Mouse (Mus musculus) MEL (cell line): ENCODE data around the gene Depdc1a. TPM values are rescaled to one million over a fixed set of nuclear protein-coding genes. Genes with fewer than 3 reads are reported as not detected.
A peak's percentile ranks its signal among the peaks of the same experiment; 100 is the strongest.

Experiments used
- DNase-seq: peaks from one replicate; pipeline ENCODE4 v3.0.0; 2011; ENCODE audit warnings: low read depth, low spot score
- H3K27ac ChIP-seq: 2 replicates; pipeline ENCODE4 v1.5.1; 2012; ENCODE audit warnings: low read depth, mild to moderate bottlenecking, control low read depth, low read length, moderate library complexity; ENCODE audit not compliant: control insufficient read depth
- H3K27me3 ChIP-seq, 2 experiments: fragments of 150-350 bp in 1 of 2; sonication (generic) in 1 of 2; 2 replicates each; pipeline ENCODE4 v1.6.1; 2012; ENCODE audit warnings: low read length in 2 of 2, mild to moderate bottlenecking in 2 of 2, improper control_type of control experiment in 1 of 2, moderate library complexity in 1 of 2; ENCODE audit not compliant: insufficient read depth in 2 of 2, control insufficient read depth in 1 of 2
- H3K36me3 ChIP-seq, 2 experiments: 2 replicates each; pipeline ENCODE4 v1.6.1; 2012 to 2014; ENCODE audit warnings: low read length in 2 of 2, improper control_type of control experiment in 1 of 2, inconsistent platforms in 1 of 2, mild to moderate bottlenecking in 1 of 2; ENCODE audit not compliant: insufficient read depth in 2 of 2, control insufficient read depth in 1 of 2
- H3K4me1 ChIP-seq, 2 experiments: fragments of 150-350 bp in 1 of 2; sonication (generic) in 1 of 2; 2 replicates each; pipeline ENCODE4 v1.6.1; 2012; ENCODE audit warnings: low read length in 2 of 2, improper control_type of control experiment in 1 of 2, mild to moderate bottlenecking in 1 of 2; ENCODE audit not compliant: insufficient read depth in 2 of 2, control insufficient read depth in 1 of 2
- H3K4me3 ChIP-seq, 2 experiments: fragments of 150-350 bp in 1 of 2; sonication (generic) in 1 of 2; 2 replicates each; pipeline ENCODE4 v1.5.1; 2012; ENCODE audit warnings: low read depth in 2 of 2, low read length in 2 of 2, mild to moderate bottlenecking in 2 of 2, moderate library complexity in 2 of 2, control low read depth in 1 of 2, improper control_type of control experiment in 1 of 2; ENCODE audit not compliant: control insufficient read depth in 1 of 2, insufficient read depth in 1 of 2
- H3K79me2 ChIP-seq: 2 replicates; pipeline ENCODE4 v1.6.1; 2012; ENCODE audit warnings: mild to moderate bottlenecking, low read length, moderate library complexity; ENCODE audit not compliant: control insufficient read depth, poor library complexity, insufficient read depth
- H3K9ac ChIP-seq: 2 replicates; pipeline ENCODE4 v1.6.1; 2012; ENCODE audit warnings: low read depth, mild to moderate bottlenecking, control low read depth, low read length, moderate library complexity; ENCODE audit not compliant: control insufficient read depth, poor library complexity, severe bottlenecking
- H3K9me3 ChIP-seq: fragments of 150-350 bp; sonication (generic); replicated peaks from 2 replicates; pipeline ENCODE4 v1.6.1; 2012; ENCODE audit warnings: mild to moderate bottlenecking, low read length, improper control_type of control experiment, moderate library complexity; ENCODE audit not compliant: insufficient read depth
- BHLHE40 ChIP-seq: IDR thresholded peaks from 2 replicates; pipeline ENCODE4 v1.6.1; 2012; ENCODE audit warnings: low read depth, mild to moderate bottlenecking, inconsistent platforms, low read length, improper control_type of control experiment, borderline replicate concordance
- CHD1 ChIP-seq: IDR thresholded peaks from 2 replicates; pipeline ENCODE4 v1.6.1; 2012; ENCODE audit warnings: low read depth, mild to moderate bottlenecking, inconsistent platforms, low read length, improper control_type of control experiment
- CTCF ChIP-seq, 3 experiments: IDR thresholded peaks in 2 of 3; conservative IDR thresholded peaks in 1 of 3; 2 replicates each; pipeline ENCODE4 v1.5.1; 2011 to 2012; ENCODE audit warnings: low read length in 3 of 3, low read depth in 2 of 3, mild to moderate bottlenecking in 2 of 3, improper control_type of control experiment in 1 of 3, inconsistent platforms in 1 of 3, mixed read lengths in 1 of 3, moderate library complexity in 1 of 3; ENCODE audit not compliant: control insufficient read depth in 1 of 3, insufficient read depth in 1 of 3, poor library complexity in 1 of 3, severe bottlenecking in 1 of 3
- E2F4 ChIP-seq: IDR thresholded peaks from 2 replicates; pipeline ENCODE4 v1.6.1; 2011; ENCODE audit warnings: low read depth, low read length, improper control_type of control experiment, borderline replicate concordance
- ELF1 ChIP-seq: IDR thresholded peaks from 2 replicates; pipeline ENCODE4 v1.6.1; 2014; ENCODE audit warnings: low read depth, mild to moderate bottlenecking, inconsistent platforms, low read length, improper control_type of control experiment, moderate library complexity
- EP300 ChIP-seq, 2 experiments: IDR thresholded peaks; 2 replicates each; pipeline ENCODE4 v1.6.1; 2011; ENCODE audit warnings: improper control_type of control experiment in 2 of 2, low read length in 2 of 2, low read depth in 1 of 2, mild to moderate bottlenecking in 1 of 2
- GABPA ChIP-seq: IDR thresholded peaks from 2 replicates; pipeline ENCODE4 v1.6.1; 2012; ENCODE audit warnings: low read depth, mild to moderate bottlenecking, inconsistent platforms, low read length, improper control_type of control experiment, moderate library complexity
- JUND ChIP-seq: IDR thresholded peaks from 2 replicates; pipeline ENCODE4 v1.6.1; 2011; ENCODE audit warnings: low read depth, mild to moderate bottlenecking, improper control_type of control experiment, low read length
- MAX ChIP-seq: IDR thresholded peaks from 2 replicates; pipeline ENCODE4 v1.6.1; 2011; ENCODE audit warnings: low read length, improper control_type of control experiment
- MEF2A ChIP-seq: IDR thresholded peaks from 2 replicates; pipeline ENCODE4 v1.6.1; 2014; ENCODE audit warnings: low read depth, mild to moderate bottlenecking, inconsistent platforms, low read length, improper control_type of control experiment; ENCODE audit not compliant: poor library complexity, insufficient replicate concordance, severe bottlenecking; ENCODE audit errors: extremely low read depth
- MXI1 ChIP-seq: IDR thresholded peaks from 2 replicates; pipeline ENCODE4 v1.6.1; 2011; ENCODE audit warnings: mild to moderate bottlenecking, low read depth, low read length, improper control_type of control experiment
- MYC ChIP-seq: IDR thresholded peaks from 2 replicates; pipeline ENCODE4 v1.6.1; 2011; ENCODE audit warnings: low read depth, mild to moderate bottlenecking, low read length, improper control_type of control experiment, moderate library complexity
- POLR2A ChIP-seq, 2 experiments: IDR thresholded peaks; 2 replicates each; pipeline ENCODE4 v1.6.1; 2011 to 2012; ENCODE audit warnings: low read length in 2 of 2, mild to moderate bottlenecking in 2 of 2, control low read depth in 1 of 2, improper control_type of control experiment in 1 of 2, low read depth in 1 of 2, moderate library complexity in 1 of 2; ENCODE audit not compliant: control insufficient read depth in 1 of 2, insufficient read depth in 1 of 2, poor library complexity in 1 of 2
- POLR2AphosphoS2 ChIP-seq: IDR thresholded peaks from 2 replicates; pipeline ENCODE4 v1.6.1; 2011; ENCODE audit warnings: low read length, improper control_type of control experiment
- RAD21 ChIP-seq: IDR thresholded peaks from 2 replicates; pipeline ENCODE4 v1.6.1; 2011; ENCODE audit warnings: mild to moderate bottlenecking, low read depth, low read length, improper control_type of control experiment
- RCOR1 ChIP-seq: IDR thresholded peaks from 2 replicates; pipeline ENCODE4 v1.6.1; 2012; ENCODE audit warnings: low read depth, mild to moderate bottlenecking, inconsistent platforms, low read length, improper control_type of control experiment
- SIN3A ChIP-seq: IDR thresholded peaks from 2 replicates; pipeline ENCODE4 v1.6.1; 2012; ENCODE audit warnings: low read length, improper control_type of control experiment, inconsistent platforms
- SMC3 ChIP-seq: IDR thresholded peaks from 2 replicates; pipeline ENCODE4 v1.6.1; 2011; ENCODE audit warnings: low read depth, low read length, improper control_type of control experiment
- TCF12 ChIP-seq: IDR thresholded peaks from 2 replicates; pipeline ENCODE4 v1.6.1; 2014; ENCODE audit warnings: low read depth, mild to moderate bottlenecking, inconsistent platforms, low read length, improper control_type of control experiment, moderate library complexity
- UBTF ChIP-seq: IDR thresholded peaks from 2 replicates; pipeline ENCODE4 v1.6.1; 2012; ENCODE audit warnings: low read depth, mild to moderate bottlenecking, inconsistent platforms, low read length, improper control_type of control experiment, moderate library complexity, borderline replicate concordance; ENCODE audit not compliant: insufficient read depth
- USF1 ChIP-seq: IDR thresholded peaks from 2 replicates; pipeline ENCODE4 v1.6.1; 2014; ENCODE audit warnings: low read depth, mild to moderate bottlenecking, inconsistent platforms, low read length, improper control_type of control experiment, moderate library complexity
- USF2 ChIP-seq, 2 experiments: IDR thresholded peaks; 2 replicates each; pipeline ENCODE4 v1.6.1; 2011 to 2012; ENCODE audit warnings: improper control_type of control experiment in 2 of 2, low read length in 2 of 2, borderline replicate concordance in 1 of 2, inconsistent platforms in 1 of 2, low read depth in 1 of 2, mild to moderate bottlenecking in 1 of 2; ENCODE audit not compliant: insufficient read depth in 1 of 2
- ZC3H11A ChIP-seq: IDR thresholded peaks from 2 replicates; pipeline ENCODE4 v1.6.1; 2012; ENCODE audit warnings: low read depth, mild to moderate bottlenecking, inconsistent platforms, low read length, improper control_type of control experiment
- ZNF384 ChIP-seq: IDR thresholded peaks from 2 replicates; pipeline ENCODE4 v1.6.1; 2012; ENCODE audit warnings: low read depth, mild to moderate bottlenecking, inconsistent platforms, low read length, improper control_type of control experiment
- polyA plus RNA-seq, 2 experiments: library from polyadenylated mRNA; stranded (reverse) in 1 of 2; unstranded in 1 of 2; fragments of >175 nt in 1 of 2; fragments of >200 nt in 1 of 2; gene quantifications; 2 replicates each; pipeline versions ENCODE4 v1.2.1 to v1.2.4; 2012; ENCODE audit warnings: low replicate concordance in 2 of 2, low read depth in 1 of 2; ENCODE audit not compliant: insufficient read length in 2 of 2, insufficient read depth in 1 of 2, missing spikeins in 1 of 2
- total RNA-seq: library from RNA; depleted of rRNA; stranded (reverse); fragments of 300-350 nt; gene quantifications from 2 replicates; pipeline ENCODE4 v1.2.3, GENCODE M21; 2012

Depdc1a gene
- total and polyA plus RNA-seq, 3 experiments, result 8.0 to 247 (median 8.1) TPM

DNA sequence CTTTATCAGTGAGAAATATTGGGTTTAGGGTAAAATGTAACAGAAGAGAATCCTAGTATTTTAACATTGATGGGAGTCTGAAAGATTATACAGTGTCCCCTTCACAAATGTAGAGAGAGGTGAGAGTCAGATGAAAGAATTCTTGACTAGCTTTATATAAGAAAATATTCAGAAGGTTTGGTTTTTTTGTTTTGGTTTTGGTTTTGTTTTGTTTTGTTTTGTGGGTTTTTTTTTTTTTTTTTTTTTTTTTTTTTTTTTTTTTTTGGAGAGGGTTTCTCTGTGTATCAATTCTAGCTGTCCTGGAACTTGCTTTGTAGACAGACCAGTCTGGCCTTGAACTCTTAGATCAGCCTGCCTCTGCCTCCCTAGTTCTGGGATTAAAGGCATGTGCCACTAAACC is 33.3 kb downstream of the Depdc1a start:
- no peaks in the 10 kb centered on the region for H3K4me1 ChIP-seq
- H3K4me3 ChIP-seq, result no peak overlapping the region
- H3K27me3 ChIP-seq, result no peaks in the 10 kb centered on the region
- H3K27ac ChIP-seq, result no peak overlapping the region
- no peak for DNase-seq
- no peaks in the 10 kb centered on the region for H3K9me3 ChIP-seq
- no peak overlapping the region for H3K9ac ChIP-seq
- H3K36me3 ChIP-seq, result peaks cover 0 to 2% of the 10 kb centered on the region in 2 experiments; a peak in 2 of 4 replicates
- no peaks in the 10 kb centered on the region for H3K79me2 ChIP-seq
- TF ChIP-seq JUND (no peak), USF1 (no peak), ZNF384 (peak; percentile 56), GABPA (no peak), MAX (no peak)

DNA sequence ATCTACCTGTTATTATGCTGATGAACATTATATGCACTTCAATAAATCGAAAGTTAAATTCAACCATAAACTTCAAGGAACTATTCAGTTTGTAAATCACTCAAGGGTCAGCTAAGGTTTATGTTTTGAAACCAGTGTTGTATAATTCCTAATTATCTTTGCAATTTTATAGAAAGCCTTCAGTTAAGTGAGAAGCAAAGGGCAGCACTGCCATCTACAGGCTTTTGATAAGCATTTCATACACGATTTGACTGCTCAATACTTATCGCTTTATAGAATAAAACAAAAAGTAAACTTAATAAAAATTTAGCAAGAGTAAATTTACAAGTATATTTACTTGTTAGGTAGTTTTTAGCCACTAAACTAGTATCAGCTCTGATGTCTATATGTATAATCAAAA is 53.1 kb downstream of the Depdc1a start:
- no peaks in the 10 kb centered on the region for H3K4me1 ChIP-seq
- no peak overlapping the region for H3K27ac ChIP-seq
- no peaks in the 10 kb centered on the region for H3K79me2 ChIP-seq
- H3K36me3 ChIP-seq, result no peaks in the 10 kb centered on the region
- peak; percentile 38 for DNase-seq
- TF ChIP-seq ZC3H11A (peak; percentile 54), UBTF (no peak), BHLHE40 (no peak), SMC3 (peak; percentile 57), RAD21 (peak; percentile 81), MEF2A (no peak), RCOR1 (no peak), EP300 (IDR thresholded peaks at IDR 0.05; ENCODE audit: low read depth in 1 of 2, low read length in 2 of 2) (no peak), USF2 (IDR thresholded peaks at IDR 0.05; ENCODE audit: borderline replicate concordance in 1 of 2, insufficient read depth in 1 of 2, low read depth in 1 of 2, low read length in 2 of 2) (no peak), CTCF (IDR thresholded peaks at IDR 0.05 in 2 of 3, conservative IDR thresholded peaks at IDR 0.05 in 1 of 3; ENCODE audit: control insufficient read depth in 1 of 3, insufficient read depth in 1 of 3, low read depth in 2 of 3, low read length in 3 of 3, poor library complexity in 1 of 3, severe bottlenecking in 1 of 3) (peak in 1 of 3 experiments; percentile 57; a peak in 2 of 6 replicates), TCF12 (no peak), E2F4 (no peak), POLR2AphosphoS2 (no peak), MYC (no peak), POLR2A (IDR thresholded peaks at IDR 0.05; ENCODE audit: control insufficient read depth in 1 of 2, insufficient read depth in 1 of 2, low read depth in 1 of 2, low read length in 2 of 2, poor library complexity in 1 of 2) (no peak), CHD1 (no peak), ELF1 (no peak), MXI1 (no peak), SIN3A (no peak)
- no peak overlapping the region for H3K9ac ChIP-seq
- H3K4me3 ChIP-seq, result no peak overlapping the region
- H3K9me3 ChIP-seq, result no peaks in the 10 kb centered on the region
- no peaks in the 10 kb centered on the region for H3K27me3 ChIP-seq
